Mouse (Mus musculus) embryonic fibroblast, embryonic 13.5 days (primary cell): ENCODE data around the gene Syce2.

Experiments
- CTCF ChIP-seq: IDR thresholded peaks from 2 replicates; pipeline ENCODE4 v1.5.1; 2011; ENCODE audit warnings: mild to moderate bottlenecking, control low read depth, low read length, moderate library complexity, borderline replicate concordance; ENCODE audit not compliant: insufficient read depth
- POLR2A ChIP-seq: IDR thresholded peaks from 2 replicates; pipeline ENCODE4 v1.6.1; 2011; ENCODE audit warnings: low read depth, mild to moderate bottlenecking, control low read depth, low read length, moderate library complexity

DNA sequence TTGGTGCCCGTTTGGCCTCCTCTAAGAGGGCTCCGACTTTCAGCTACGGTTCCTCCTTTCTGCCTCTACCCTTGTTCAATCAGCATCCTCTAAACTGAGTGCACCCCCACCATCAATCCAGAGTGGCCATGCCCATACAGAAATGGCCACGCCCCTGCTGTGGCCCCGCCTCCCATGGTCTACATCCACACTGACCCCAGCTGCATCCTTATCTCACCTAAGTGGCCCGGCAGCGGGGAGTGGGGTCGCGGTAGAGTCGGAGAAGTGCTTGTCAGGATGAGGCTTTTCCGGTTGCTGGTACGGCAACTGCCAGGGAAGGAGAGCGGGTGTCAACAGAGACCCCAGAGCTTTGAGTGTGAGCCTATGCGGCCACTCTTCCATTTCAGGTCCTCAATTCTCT is 63.6 kb downstream of the Syce2 start:
- TF ChIP-seq CTCF (no peak), POLR2A (no peak)
